Mouse (Mus musculus): Measurements from ENCODE around the gene Ppm1e.
"Not testable (repeated sequence)": the region's sequence is repeated elsewhere in the genome, so short reads cannot be mapped to it uniquely, and the experiment has no call there.

Ppm1e gene

DNA sequence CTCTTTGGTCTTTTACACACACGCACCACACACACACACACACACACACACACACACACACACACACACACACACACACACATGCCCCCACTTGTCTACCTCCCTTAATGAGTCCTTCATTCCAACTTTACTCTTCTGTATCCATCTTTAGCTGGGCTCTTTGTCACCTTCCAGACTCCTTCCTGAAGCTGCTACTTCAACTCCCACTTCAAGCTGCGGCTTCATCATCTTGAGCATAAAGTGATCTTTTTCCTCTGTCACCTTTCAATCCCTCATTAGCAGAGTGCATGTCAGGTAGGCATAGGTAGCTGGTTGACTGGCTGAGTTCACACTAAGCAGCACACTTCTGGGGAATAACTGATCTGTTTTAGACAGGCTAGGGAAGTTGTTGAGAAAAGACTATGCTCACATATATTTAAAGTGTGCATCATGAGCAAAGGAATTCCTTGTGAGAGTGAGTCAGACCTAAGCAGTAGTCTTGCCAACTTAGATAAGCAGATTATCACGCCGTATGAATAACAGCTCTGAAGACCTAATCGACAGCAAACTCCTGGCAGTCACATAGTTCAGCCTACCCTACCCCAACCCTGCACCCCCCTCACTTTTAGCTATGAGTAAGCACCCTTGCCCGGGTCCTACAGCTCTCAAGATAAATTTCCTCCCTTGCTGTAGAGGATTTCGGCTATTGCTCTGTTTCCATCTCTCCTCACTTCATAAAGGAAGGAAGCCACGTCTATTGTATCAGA, 49.3 kb downstream of the Ppm1e start:
- no peak for DNase-seq

DNA sequence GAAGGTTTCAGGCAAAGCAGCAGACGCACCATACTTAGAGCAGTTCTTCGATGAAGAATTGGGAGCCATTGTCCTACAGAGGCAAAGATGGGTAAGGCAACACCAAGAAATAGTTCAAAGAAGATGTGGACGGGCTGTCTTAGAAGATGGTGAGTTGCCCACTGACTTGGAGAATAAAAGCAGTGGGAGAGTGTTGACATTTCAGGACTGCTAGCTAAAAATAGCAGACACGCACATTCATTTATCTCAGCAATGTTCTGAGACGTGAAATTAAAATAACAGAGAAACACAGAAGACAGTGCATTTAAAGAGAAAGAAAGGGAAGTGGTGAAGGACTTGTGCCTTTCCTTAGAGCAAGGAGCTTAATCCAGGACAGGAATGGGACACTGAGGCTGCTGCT, 59.8 kb downstream of the Ppm1e start:
- no peak for DNase-seq

DNA sequence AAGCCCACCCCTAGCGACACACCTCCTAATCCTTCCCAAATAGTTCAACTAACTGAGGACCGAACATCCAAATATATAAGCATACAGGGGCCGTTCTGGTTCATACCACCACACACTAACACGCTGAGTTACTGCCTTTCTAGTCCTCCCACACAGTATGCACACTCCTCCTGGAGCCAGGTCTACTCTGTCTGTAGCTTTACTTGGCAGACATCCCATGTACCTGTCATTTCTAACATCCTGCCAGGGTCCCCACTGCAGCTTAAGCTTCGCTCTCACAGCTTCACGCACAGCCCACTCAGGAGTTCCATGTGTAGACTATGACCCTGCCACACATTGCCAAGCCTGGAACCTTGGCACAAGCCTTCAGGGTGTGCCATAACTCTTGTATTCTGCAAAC, 62.4 kb downstream of the Ppm1e start:
- DNase-seq, result no peak

DNA sequence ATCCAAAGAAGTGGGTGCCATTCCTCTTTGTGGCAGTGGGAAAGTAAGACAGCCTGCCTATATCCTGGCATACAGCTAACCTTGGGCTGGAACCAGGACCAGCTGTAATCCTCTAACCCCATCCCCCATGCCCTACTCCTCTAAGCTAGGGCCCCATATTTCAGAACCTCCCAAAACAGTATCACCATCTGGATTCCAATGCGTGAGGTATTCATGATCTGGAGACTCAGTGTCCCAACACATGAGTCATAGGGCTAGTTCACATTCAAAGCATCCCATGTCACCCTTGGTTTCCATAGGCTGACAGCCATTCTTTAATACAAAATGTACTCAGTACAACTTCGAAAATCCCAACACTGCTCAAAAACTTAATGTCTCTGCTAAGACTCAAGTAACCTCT, 63.2 kb downstream of the Ppm1e start:
- DNase-seq, result no peak

GRCm38 (mm10) chr11:87289313-87289712, 69.5 kb downstream of the Ppm1e start:
- no peak for DNase-seq

- no peak for DNase-seq
These were observed 72.6 kb downstream of the Ppm1e start for GRCm38 (mm10) chr11:87286194-87286593.

GRCm38 (mm10) chr11:87281907-87282475, 76.8 kb downstream of the Ppm1e start:
- DNase-seq, result no peak

DNA sequence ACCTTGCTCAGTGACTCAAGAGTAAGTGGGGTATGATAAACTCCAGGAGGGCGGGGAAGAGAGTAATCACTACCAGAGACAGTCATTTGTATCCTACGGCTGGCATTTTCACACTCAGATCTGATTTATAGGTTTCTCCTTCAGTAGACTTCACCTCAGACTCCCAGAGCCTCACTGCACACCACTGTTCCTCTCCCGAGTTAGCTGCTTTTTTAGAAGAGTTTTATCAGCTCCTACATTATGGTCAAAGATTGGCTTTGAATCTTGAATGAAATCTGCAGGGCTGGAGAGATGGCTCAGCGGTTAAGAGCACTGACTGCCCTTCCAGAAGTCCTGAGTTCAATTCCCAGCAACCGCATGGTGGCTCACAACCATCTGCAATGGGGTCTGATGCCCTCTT, 79.4 kb downstream of the Ppm1e start:
- no peak for DNase-seq

- no peak for DNase-seq
These were observed 80.0 kb downstream of the Ppm1e start for GRCm38 (mm10) chr11:87278807-87279206.

- DNase-seq, result no peak
These were observed 82.4 kb downstream of the Ppm1e start for GRCm38 (mm10) chr11:87276240-87276985.

- no peak for DNase-seq
These were observed 83.3 kb downstream of the Ppm1e start for GRCm38 (mm10) chr11:87275420-87276048.

- no peak for DNase-seq
These were observed 86.1 kb downstream of the Ppm1e start for GRCm38 (mm10) chr11:87272725-87273124.

DNA sequence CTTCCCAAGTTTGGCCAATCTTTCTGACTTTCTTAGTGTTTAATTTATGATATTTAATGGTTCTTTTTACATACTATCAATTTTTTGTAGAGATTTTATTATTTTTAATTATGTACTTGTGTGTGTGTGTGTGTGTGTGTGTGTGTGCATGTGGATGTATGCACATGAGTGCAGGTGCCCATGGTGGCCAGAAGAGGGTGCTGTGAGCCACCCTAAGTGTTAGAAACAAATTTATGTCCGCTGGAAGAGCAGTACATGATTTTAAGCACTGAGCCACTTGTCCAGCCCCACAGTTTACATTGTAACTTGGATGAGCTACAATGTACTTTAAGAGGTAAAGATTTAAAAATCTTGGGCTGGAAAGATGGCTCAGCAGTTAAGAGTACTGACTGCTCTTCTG, 87.3 kb downstream of the Ppm1e start:
- no peak for DNase-seq

DNA sequence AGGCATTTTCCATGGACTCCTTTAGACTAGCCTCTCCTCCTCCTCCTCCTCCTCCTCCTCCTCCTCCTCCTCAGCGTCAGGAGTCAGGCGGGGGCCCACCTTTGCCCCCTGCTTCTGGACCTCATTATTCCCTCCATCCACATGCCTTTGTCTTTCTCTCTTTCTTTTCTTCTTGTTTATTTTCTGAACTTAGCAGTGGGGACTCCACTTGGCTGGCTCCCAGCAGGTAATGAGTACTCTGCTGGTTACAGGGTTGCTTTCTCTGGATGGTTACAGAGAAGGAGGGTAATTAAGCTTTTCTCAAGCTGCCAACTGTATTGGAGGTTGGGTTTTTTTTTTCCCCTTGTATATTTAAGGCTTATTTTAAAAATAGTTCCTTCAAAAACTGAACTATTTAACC, 87.9 kb downstream of the Ppm1e start:
- no peak for DNase-seq

- DNase-seq, result no peak
These were observed 88.4 kb downstream of the Ppm1e start for GRCm38 (mm10) chr11:87270446-87270845.

GRCm38 (mm10) chr11:87268803-87269202, 90.0 kb downstream of the Ppm1e start:
- no peak for DNase-seq

- DNase-seq, result no peak
These were observed 92.6 kb downstream of the Ppm1e start for GRCm38 (mm10) chr11:87266246-87266645.

GRCm38 (mm10) chr11:87263946-87264345, 94.9 kb downstream of the Ppm1e start:
- DNase-seq, result no peak

GRCm38 (mm10) chr11:87261705-87262104, 97.1 kb downstream of the Ppm1e start:
- not testable (repeated sequence) for DNase-seq

GRCm38 (mm10) chr11:87259792-87260191, 99.0 kb downstream of the Ppm1e start:
- DNase-seq, result no peak

DNA sequence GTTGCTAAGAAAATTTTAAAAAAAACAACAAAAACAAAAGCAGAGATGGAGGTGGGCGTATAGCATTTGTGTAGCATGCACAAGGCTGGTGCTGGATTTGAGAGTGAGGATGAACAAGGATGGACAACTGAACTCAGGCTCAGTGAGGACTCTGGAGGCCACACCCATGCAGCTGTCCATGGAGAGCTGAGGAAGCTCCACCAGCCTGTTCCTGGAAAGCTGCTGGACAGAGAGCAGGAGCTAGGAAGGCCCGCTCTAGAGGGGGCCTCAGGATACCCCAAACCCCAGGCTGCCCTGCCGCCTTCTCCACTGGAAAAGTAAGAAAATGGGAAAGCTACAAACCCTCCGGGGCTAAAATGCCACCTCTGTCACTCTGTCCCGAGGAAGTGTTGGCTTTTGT, 101.5 kb downstream of the Ppm1e start:
- DNase-seq, result no peak

- no peak for DNase-seq
These were observed 104.7 kb downstream of the Ppm1e start for GRCm38 (mm10) chr11:87254149-87254548.

DNA sequence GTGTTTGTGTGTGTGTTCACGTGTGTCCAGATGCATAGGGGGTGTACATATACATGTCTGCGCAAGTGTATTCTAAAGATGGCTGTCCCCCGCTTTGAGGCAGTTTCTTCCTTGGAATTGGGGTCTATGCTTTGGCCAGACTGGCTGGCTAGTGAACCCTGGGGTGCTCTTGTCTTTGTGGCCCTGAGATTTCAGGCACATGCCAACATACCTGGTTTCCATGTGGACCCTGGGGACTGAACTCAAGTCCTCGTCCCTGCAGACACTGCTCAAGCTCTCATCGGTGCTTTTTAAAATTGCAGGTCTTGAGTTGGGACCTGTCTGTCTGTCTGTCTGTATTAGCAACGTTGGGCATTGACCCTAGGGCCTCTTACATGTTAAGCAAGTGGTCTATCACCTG, 105.5 kb downstream of the Ppm1e start:
- DNase-seq, result no peak

DNA sequence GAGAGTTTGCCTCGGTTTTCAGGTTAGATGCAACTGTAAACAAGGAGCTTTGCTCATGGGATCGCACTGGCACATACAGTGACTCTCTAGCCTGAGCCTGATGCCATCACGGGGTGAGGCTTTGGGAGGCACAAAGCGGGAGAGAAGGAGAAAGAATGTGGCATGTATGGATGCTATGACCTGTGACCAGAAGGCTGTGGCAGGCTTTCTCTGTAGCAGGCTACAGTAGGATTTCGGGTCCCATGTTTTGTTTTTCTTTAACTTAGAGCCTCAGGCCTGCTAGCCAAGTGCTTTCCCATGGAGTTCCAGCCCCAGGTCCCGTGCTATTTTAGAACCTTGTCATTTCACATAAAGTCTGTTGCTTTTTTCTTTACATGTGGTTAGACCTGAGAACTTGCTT, 108.7 kb downstream of the Ppm1e start:
- no peak for DNase-seq
